Mouse (Mus musculus): ENCODE measurements around the gene Zfp235.

- TF ChIP-seq CTCF (IDR thresholded peaks at IDR 0.05; ENCODE audit: low read depth, low read length): no peak
- TF ChIP-seq POLR2A (IDR thresholded peaks at IDR 0.05; ENCODE audit: insufficient read depth, low read length): no peak
- TF ChIP-seq EP300 (IDR thresholded peaks at IDR 0.05; ENCODE audit: insufficient read depth, low read depth, low read length): no peak
These were observed 57.4 kb downstream of the Zfp235 start for GRCm38 (mm10) chr7:24191361-24191760.
